Mouse (Mus musculus): ENCODE data around the gene Pecam1.

GRCm38 (mm10) chr11:106669873-106670173 is 80.6 kb downstream of the Pecam1 start:
- TF ChIP-seq CTCF (IDR thresholded peaks at IDR 0.05; ENCODE audit: borderline replicate concordance, control insufficient read depth, extremely low read depth, insufficient read depth, low read length, poor library complexity) (no peak), POLR2A (IDR thresholded peaks at IDR 0.05; ENCODE audit: control insufficient read depth, extremely low read depth, insufficient read depth, low read length, poor library complexity) (no peak)

All from thymus, adult 2 months (tissue).